Mouse (Mus musculus) stomach, embryonic 14.5 days (tissue): ENCODE data around the gene Duxbl2. TPM values are rescaled to one million over a fixed set of nuclear protein-coding genes. Genes with fewer than 3 reads are reported as not detected.
"Not testable (repeated sequence)": the region's sequence is repeated elsewhere in the genome, so short reads cannot be mapped to it uniquely, and the experiment has no call there.

Source experiments
- ATAC-seq: fragments of 200-750 bp; cut with Nextera tagmentation; 2 replicates; pipeline ENCODE4 v1.8.0; 2017; ENCODE audit warnings: low read depth, moderate TSS enrichment; ENCODE audit not compliant: insufficient number of reproducible peaks, insufficient read depth, low FRiP score
- H3K27ac ChIP-seq: fragments of 300-500 bp; sonication (generic); 2 replicates; pipeline ENCODE4 v1.5.1; 2014; ENCODE audit warnings: mild to moderate bottlenecking, low read length, moderate library complexity, mixed read lengths
- H3K27me3 ChIP-seq: fragments of 300-500 bp; sonication (generic); 2 replicates; pipeline ENCODE4 v1.6.1; 2014; ENCODE audit warnings: low read length, control low read depth, mixed read lengths; ENCODE audit not compliant: control insufficient read depth, insufficient read depth
- H3K36me3 ChIP-seq: fragments of 300-500 bp; sonication (generic); 2 replicates; pipeline ENCODE4 v1.6.1; 2014; ENCODE audit warnings: mild to moderate bottlenecking, control low read depth, low read length, moderate library complexity, mixed read lengths; ENCODE audit not compliant: control insufficient read depth, insufficient read depth
- H3K4me1 ChIP-seq: fragments of 300-500 bp; sonication (generic); 2 replicates; pipeline ENCODE4 v1.6.1; 2014; ENCODE audit warnings: low read length, control low read depth, mixed read lengths; ENCODE audit not compliant: control insufficient read depth, insufficient read depth
- H3K4me2 ChIP-seq: fragments of 300-500 bp; sonication (generic); replicated peaks from 2 replicates; pipeline ENCODE4 v1.6.1; 2014; ENCODE audit warnings: low read depth, low read length, control low read depth
- H3K4me3 ChIP-seq: fragments of 300-500 bp; sonication (generic); 2 replicates; pipeline ENCODE4 v1.5.1; 2014; ENCODE audit warnings: low read depth, low read length, control low read depth
- H3K9ac ChIP-seq: fragments of 300-500 bp; sonication (generic); replicated peaks from 2 replicates; pipeline ENCODE4 v1.6.1; 2014; ENCODE audit warnings: low read depth, mild to moderate bottlenecking, control low read depth, low read length, moderate library complexity, mixed read lengths
- H3K9me3 ChIP-seq: fragments of 300-500 bp; sonication (generic); 2 replicates; pipeline ENCODE4 v1.6.1; 2016; ENCODE audit warnings: low read depth, low read length, control low read depth; ENCODE audit not compliant: control insufficient read depth
- WGBS: fragments of 180-500 bp; shearing (Covaris S2); extraction: QIAGEN DNeasy Blood & Tissue Kit; methylation state at CpG from one replicate; pipeline ENCODE4 v1.1.7; 2014; 5-methylcytosine and 5-hydroxymethylcytosine counted together
- polyA plus RNA-seq: library from polyadenylated mRNA; unstranded; fragments of >200 nt; fragmentation: Nextera tagmentation; extraction: Ambion mirVana; gene quantifications from 2 replicates; pipeline ENCODE4 v1.2.1, GENCODE M21; 2014

The Duxbl2 gene
- polyA plus RNA-seq, 1 experiment from 2014 or later, result 2.2 TPM

DNA sequence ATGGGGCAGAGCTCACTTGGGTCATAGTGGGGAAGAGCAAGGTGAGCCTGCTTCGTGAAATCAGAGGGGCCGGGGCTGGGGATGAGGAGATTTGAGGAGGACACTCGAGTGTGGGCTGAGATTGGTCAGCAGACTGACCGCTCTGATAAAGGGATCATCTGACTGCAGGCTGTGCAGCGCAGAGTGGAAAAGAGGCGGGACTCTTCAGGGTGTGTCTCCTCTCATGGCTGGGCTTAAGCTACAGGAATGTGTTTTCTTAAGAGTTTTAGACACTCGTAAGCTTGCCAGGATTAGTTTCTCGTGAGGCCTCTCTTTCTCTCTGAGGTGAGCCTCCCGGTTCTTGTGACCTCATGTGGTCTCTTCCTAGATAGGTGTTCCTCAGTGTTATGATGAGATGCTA is 43.0 kb downstream of the Duxbl2 start:
- H3K27me3 ChIP-seq, H3K9me3 ChIP-seq, H3K4me2 ChIP-seq, H3K4me1 ChIP-seq, H3K4me3 ChIP-seq, H3K36me3 ChIP-seq, ATAC-seq, H3K27ac ChIP-seq, H3K9ac ChIP-seq: not testable (repeated sequence)
- no CpG with 5 or more reads among the region's 9 CpGs for WGBS

DNA sequence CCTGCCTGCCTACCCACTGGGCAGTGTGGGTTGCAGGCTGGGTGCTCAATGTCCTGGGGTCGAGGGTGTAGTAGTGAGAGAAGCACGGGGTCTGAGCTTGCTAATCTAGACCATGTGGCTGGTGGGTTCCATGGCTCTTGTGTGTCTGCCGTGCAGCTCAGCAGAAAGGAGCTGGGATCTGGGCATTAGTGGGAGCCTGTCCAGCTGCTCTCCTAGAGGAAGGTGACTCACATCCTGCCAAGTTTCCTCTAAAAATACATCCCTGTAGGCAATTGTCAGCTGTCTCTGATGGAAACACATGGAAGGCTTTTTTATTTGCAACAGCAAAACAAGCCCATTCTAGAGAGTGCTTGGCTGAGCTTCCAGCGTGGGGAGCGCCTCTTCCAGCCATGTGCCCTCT is 44.3 kb downstream of the Duxbl2 start:
- not testable (repeated sequence) for H3K4me2 ChIP-seq, ATAC-seq, H3K9ac ChIP-seq, H3K27ac ChIP-seq, H3K4me3 ChIP-seq, H3K27me3 ChIP-seq, H3K4me1 ChIP-seq, H3K36me3 ChIP-seq, H3K9me3 ChIP-seq
- WGBS, result no CpG with 5 or more reads among the region's 5 CpGs

GRCm38 (mm10) chr14:26165266-26165665 is 47.1 kb downstream of the Duxbl2 start:
- WGBS, result no CpG with 5 or more reads among the region's 12 CpGs
- not testable (repeated sequence) for H3K27me3 ChIP-seq, H3K9me3 ChIP-seq, H3K9ac ChIP-seq, H3K27ac ChIP-seq, H3K4me2 ChIP-seq, H3K36me3 ChIP-seq, ATAC-seq, H3K4me3 ChIP-seq, H3K4me1 ChIP-seq

GRCm38 (mm10) chr14:26173955-26174354 is 55.8 kb downstream of the Duxbl2 start:
- H3K9ac ChIP-seq, H3K36me3 ChIP-seq, H3K4me3 ChIP-seq, H3K4me2 ChIP-seq, H3K27me3 ChIP-seq, H3K27ac ChIP-seq, H3K9me3 ChIP-seq, H3K4me1 ChIP-seq: not testable (repeated sequence)
- peak; percentile 67; the same call in 1 of the 2 replicates for ATAC-seq
- no CpG with 5 or more reads among the region's 3 CpGs for WGBS

DNA sequence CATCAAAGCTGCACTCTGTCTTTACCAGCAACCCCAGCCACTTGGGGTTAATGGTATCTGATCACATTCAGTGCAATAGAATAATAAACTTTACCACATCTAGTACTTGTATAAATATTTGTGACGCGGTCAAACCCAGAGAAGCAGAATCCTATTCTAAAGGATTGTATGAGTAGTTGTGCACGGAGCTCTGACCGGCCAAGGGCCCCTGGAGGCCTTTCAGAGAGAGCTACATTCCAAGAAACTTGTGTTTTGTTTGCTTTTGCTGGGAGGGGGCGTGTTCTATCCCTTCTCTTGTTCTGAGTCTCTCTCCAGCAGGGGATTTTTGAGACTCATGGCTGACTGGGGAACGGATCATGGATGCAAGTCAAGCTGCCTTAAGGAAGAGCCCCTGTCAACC is 56.9 kb downstream of the Duxbl2 start:
- not testable (repeated sequence) for H3K27me3 ChIP-seq, H3K4me1 ChIP-seq, H3K9ac ChIP-seq, H3K36me3 ChIP-seq, ATAC-seq, H3K4me2 ChIP-seq, H3K27ac ChIP-seq, H3K9me3 ChIP-seq, H3K4me3 ChIP-seq
- WGBS, result no CpG with 5 or more reads among the region's 6 CpGs

Other genes with a start within 250 kb of the Duxbl2 start
- 0.75 TPM in 1 of 2 replicates, not detected in the other for gene Plac9a, start 215.2 kb upstream of the Duxbl2 start, polyA plus RNA-seq
- gene Tmem254a, start 190.7 kb upstream of the Duxbl2 start, polyA plus RNA-seq, result 3.6 and 7.0 TPM in 2 replicates
- 0.20 and 0.29 TPM in 2 replicates for gene Cphx1, start 180.0 kb upstream of the Duxbl2 start, polyA plus RNA-seq
- 0.97 and 1.4 TPM in 2 replicates for gene Duxbl1, start 139.8 kb upstream of the Duxbl2 start, polyA plus RNA-seq
- 36.3 and 40.2 TPM in 2 replicates for gene Gm9780, start 75.6 kb upstream of the Duxbl2 start, polyA plus RNA-seq
- gene Tmem254c, start 51.0 kb upstream of the Duxbl2 start, polyA plus RNA-seq, result 46.0 and 70.5 TPM in 2 replicates
- gene Cphx2, start 36.8 kb upstream of the Duxbl2 start, polyA plus RNA-seq, result not detected in 2 replicates
- not detected in 2 replicates for gene Cphx3, start 36.1 kb upstream of the Duxbl2 start, polyA plus RNA-seq
- gene Plac9b, start 64.1 kb downstream of the Duxbl2 start, polyA plus RNA-seq, result 34.9 and 43.0 TPM in 2 replicates
- 35.6 and 55.3 TPM in 2 replicates for gene Tmem254b, start 88.7 kb downstream of the Duxbl2 start, polyA plus RNA-seq
- gene Duxbl3, start 139.6 kb downstream of the Duxbl2 start, polyA plus RNA-seq, result 0.41 and 0.78 TPM in 2 replicates